Mouse (Mus musculus) neutrophil, adult 5-6 weeks (primary cell): ENCODE measurements around the gene Nedd9. TPM values are rescaled to one million over a fixed set of nuclear protein-coding genes. Genes with fewer than 3 reads are reported as not detected.
A peak's percentile ranks its signal among the peaks of the same experiment; 100 is the strongest.

Source experiments
- ATAC-seq: fragments of 151-379, 151-347 bp; 2 replicates; pipeline ENCODE4 v1.8.0; 2017; ENCODE audit warnings: mild to moderate bottlenecking, moderate TSS enrichment; ENCODE audit not compliant: insufficient number of reproducible peaks, poor library complexity, low FRiP score, severe bottlenecking; ENCODE audit errors: extremely low read depth
- total RNA-seq: library from RNA; stranded (forward); fragments of 200-1000 nt; gene quantifications from 2 replicates; pipeline ENCODE4 v1.2.3, GENCODE M21; 2017

The Nedd9 gene
- total RNA-seq, 1 experiment from 2014 or later, result 234 TPM

DNA sequence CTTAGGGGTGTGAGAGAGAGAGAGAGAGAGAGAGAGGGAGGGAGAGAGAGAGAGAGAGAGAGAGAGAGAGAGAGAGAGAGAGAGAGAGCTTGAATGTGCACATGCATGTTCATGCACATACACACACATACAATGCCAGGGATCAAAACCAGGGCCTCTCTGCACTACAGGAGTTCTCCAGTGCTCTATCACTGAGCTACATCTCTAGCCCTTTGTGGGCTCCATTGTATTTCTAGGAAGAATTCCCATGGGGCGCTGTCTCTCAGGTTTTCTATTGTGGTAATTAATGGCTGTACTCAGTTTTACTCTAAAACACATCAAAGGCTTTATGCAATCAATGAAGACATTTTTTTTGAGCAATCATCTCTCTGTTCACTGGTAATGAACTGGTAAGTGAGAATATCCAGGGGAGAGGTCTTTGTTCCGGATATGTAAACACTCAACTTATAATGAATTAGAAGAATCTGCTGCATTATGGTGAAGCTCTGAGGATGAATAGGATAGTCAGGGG, 11.5 kb upstream of the Nedd9 start:
- ATAC-seq, result no peak

- no peak for ATAC-seq
Observed at GRCm38 (mm10) chr13:41494681-41495080, 7.5 kb upstream of the Nedd9 start.

- ATAC-seq, result no peak
Observed at GRCm38 (mm10) chr13:41491981-41492702, 5.0 kb upstream of the Nedd9 start.

DNA sequence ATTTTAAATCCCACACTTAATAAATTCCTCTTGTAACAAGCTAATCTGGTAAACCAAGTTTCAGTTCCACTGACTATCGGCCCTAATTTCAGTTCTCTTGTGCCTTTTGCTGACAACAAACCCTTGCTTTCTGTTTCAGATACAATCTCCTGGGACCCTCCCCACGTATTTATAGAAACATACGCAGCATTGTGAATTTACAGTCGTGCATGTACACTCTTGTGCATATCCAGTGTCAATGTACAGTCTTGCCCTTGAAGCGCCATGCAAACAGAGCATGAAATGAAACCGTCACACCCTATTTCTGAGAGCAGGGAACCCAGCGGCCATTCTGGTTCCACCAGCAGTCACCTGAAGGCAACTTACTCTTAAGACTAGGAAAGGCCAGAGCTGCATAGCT, 4.4 kb upstream of the Nedd9 start:
- ATAC-seq, result peak; percentile 61

- ATAC-seq, result no peak
Observed at GRCm38 (mm10) chr13:41490282-41490681, 3.1 kb upstream of the Nedd9 start.

- no peak for ATAC-seq
Observed at GRCm38 (mm10) chr13:41489705-41490275, 2.6 kb upstream of the Nedd9 start.

DNA sequence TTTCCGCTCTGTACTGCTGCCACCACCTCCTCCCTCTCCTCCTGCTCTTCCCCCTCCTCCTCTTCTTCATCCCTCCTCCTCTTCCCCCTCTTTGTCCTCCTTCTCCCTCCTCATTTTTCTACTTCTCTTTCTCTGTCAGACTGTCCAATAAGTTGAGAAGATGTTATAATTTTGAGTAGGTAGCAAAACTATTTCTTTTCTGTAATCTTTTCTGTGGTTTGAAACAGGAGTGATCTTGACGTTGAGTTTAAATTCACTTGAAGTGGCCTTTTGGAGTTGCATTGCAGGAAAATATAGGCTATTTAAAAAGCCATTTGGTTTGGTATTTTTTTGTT, 214 bp upstream of the Nedd9 start:
- ATAC-seq, result no peak

DNA sequence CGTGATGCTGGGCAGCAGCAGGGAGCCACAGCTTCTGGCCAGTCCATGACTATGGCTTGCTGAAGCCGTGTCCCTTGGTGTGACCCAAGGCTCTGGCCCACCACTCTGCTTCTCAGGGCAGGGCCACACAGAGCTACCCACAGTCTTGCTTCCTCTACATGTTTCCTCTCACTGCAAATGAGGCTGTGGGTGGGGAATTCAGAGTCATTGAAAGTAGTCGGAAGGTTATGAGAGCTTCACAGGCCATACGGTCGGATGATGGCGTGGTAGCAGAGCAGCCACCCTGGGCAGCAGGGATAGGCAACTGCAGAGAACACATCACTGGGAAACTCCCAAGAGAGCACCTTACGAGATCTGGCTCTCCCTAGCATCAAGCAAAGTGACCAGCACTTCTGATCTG, 3.2 kb downstream of the Nedd9 start:
- peak; percentile 15; the same call in 1 of the 2 replicates for ATAC-seq

DNA sequence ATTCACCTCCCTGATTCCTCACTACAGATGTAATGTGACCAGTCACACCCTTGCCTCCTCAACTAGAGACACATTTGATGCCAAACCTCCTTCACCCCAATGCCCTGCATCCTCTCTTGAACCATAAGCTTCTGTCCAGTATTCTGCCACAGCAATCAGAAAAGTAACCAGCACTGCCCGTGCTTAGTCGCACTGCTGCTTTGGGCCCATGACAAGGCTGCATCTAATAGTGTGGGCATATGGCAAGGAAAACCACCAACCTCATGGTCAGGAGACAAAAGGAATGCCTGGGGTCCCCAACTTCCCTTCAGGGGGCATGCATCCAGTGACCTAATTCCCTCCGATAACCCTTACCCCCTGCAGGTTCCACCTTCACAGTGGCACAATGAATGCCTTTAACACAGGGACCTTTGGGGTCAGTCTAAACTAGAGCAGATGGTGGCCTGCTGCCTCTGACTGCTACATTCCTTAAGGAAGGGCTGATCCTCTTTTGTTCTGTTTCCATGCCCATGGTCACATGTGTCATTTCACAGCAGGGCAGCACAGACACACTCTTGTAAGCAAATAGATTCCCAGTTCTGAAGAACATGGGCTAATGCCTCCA, 4.7 kb downstream of the Nedd9 start:
- ATAC-seq, result no peak

GRCm38 (mm10) chr13:41479737-41480435, 7.3 kb downstream of the Nedd9 start:
- ATAC-seq, result no peak

DNA sequence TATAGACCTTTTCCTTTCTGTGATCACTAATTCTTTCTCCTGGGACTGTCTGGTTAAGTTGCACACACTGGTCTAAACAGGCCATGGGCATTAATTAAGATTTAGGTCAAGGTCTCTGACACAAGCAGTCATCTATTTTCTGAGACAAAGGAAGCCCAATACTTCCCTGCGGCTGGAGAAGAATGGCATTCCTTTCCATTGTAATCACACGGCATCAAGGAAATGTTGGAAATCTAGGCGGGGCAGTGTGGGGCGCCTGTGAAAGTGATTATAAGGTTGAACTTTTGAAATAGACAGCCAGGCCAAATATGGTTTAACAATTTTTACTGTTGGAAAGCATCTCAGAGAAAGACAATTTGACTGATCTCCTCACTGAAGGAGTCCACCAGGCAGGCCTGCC, 10.9 kb downstream of the Nedd9 start:
- ATAC-seq, result no peak

- ATAC-seq, result no peak
Observed at GRCm38 (mm10) chr13:41474365-41474764, 12.8 kb downstream of the Nedd9 start.

DNA sequence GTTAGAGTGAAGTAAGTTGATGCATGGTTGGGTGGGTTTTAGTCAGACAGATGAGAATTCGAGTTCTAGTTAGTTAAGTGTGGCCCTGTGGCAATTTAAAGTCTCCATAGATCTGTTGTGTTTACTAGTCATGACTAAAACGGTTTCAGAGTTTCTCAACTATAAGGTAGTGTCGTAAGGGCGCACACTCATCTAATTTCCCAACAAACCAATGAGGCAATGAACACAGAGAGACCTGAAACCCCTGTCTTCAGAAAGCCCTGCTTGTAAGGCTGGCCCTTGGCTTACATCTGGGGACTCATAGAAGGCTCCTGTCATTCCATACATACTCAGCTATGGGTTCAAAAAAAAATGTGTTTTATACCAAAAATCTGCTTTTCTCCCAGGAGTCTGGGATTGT, 13.7 kb downstream of the Nedd9 start:
- peak; percentile 72 for ATAC-seq

GRCm38 (mm10) chr13:41472878-41473424, 14.2 kb downstream of the Nedd9 start:
- ATAC-seq, result no peak

- ATAC-seq, result peak; percentile 49
Observed at GRCm38 (mm10) chr13:41468277-41468676, 18.9 kb downstream of the Nedd9 start.

GRCm38 (mm10) chr13:41467036-41467435, 20.1 kb downstream of the Nedd9 start:
- peak; percentile 87 for ATAC-seq

DNA sequence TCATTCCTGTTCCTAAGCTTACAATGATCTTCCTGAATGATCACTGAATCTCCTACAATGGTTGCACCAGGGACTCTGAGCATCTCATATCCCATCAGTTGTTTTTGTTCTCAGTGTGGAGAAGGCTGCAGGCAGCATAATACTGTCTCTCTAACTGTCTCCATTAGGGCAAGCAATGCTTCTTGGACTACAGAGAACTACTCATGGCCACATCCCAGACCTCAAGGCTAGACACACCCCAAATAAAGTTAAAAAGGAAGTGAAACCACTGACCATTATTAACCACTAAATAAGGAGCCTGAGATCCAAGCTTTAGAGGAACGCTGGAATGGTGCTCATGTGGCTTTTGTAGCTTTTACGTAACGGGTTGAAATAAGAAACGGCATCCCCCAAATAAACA, 20.5 kb downstream of the Nedd9 start:
- 0 out of 2 replicates have a peak, but pooled peaks have one; percentile 18 for ATAC-seq

GRCm38 (mm10) chr13:41466191-41466590, 21.0 kb downstream of the Nedd9 start:
- no peak for ATAC-seq

DNA sequence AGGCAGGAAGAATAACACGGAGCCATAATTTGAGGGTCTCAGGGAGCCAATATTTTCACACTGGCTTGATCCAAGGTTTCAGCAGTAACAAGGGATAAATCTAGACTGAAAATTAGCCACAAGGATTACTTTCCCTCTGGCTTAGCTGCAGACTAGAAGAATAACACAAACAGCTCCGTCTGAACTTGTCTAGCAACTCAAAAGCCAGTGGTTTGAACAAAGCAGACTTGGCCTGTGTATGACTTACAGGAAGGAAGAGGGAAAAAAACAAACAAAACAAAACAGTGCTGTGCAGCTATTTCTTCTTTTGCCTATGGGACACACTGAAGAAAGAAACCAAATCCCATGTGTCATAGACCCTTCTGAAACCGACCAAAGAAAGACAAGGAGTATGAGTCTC, 25.7 kb downstream of the Nedd9 start:
- ATAC-seq, result no peak
